Mouse (Mus musculus): ENCODE measurements at regions not wholly inside any gene's neighbourhood (a gene's known extent, or its start where the extent isn't known, plus 50 kb on each side); places are given as distances from the start of the nearest gene placed in this dataset.

- TF ChIP-seq TAL1 (IDR thresholded peaks at IDR 0.05; ENCODE audit: low read length) (no peak), GATA1 (IDR thresholded peaks at IDR 0.05; ENCODE audit: low read length) (no peak)
These were observed 99.5 kb upstream of the Thbs1 start for GRCm38 (mm10) chr2:118012211-118012610.

Measured in erythroblast, embryonic 14.5 days (primary cell).